ENCODE assay signal across 24 mouse cellular contexts in genomic region chr14:77642314-77642713, GRCm38 (mm10).
A peak's percentile ranks its signal among the peaks of the same experiment; 100 is the strongest.
DNase-seq lines count a peak whose midpoint lies in the region; ATAC-seq and TF ChIP-seq lines count a peak whose summit lies in the region.
"Had no signal": no experiment of that assay in that cellular context is flagged by ENCODE, and none has a peak within 500 bp of the region (broad histone marks: within the 10 kb centered on the region; RNA-seq: fewer than 3 reads in every experiment).

No protein-coding gene starts in this region.

- H3K27ac ChIP-seq in forebrain, embryonic 13.5 days = peak overlapping the region; percentile 31; the same call in 1 of the 2 replicates
- no peak overlapping the region for H3K27ac ChIP-seq in forebrain, embryonic 11.5 days (ENCODE audit: low read depth, low read length)
- 0 out of 2 replicates have a peak overlapping the region, but pooled peaks have one; percentile 35 for H3K27ac ChIP-seq in hindbrain, embryonic 14.5 days
- H3K27ac ChIP-seq in hindbrain, embryonic 11.5 days (ENCODE audit: low read depth, low read length) = no peak overlapping the region
- peak overlapping the region; percentile 35; the same call in 1 of the 2 replicates for H3K27ac ChIP-seq in forebrain, postnatal 0 days (ENCODE audit: low read depth, low read length)
- H3K27ac ChIP-seq: gastrocnemius, adult 2 months; heart, embryonic 15.5 days; hindbrain, embryonic 12.5 days had no signal

- peaks cover 34% of the 10 kb centered on the region for H3K4me1 ChIP-seq in forebrain, embryonic 13.5 days
- H3K4me1 ChIP-seq in forebrain, embryonic 11.5 days (replicated peaks; ENCODE audit: control insufficient read depth, insufficient read depth, low read length) = no peaks in the 10 kb centered on the region
- no peaks in the 10 kb centered on the region; the same call in 1 of the 2 replicates for H3K4me1 ChIP-seq in hindbrain, embryonic 14.5 days (replicated peaks; ENCODE audit: control insufficient read depth, insufficient read depth, low read length)
- H3K4me1 ChIP-seq in hindbrain, embryonic 11.5 days (replicated peaks; ENCODE audit: control insufficient read depth, insufficient read depth, low read length) = no peaks in the 10 kb centered on the region
- peaks cover 9% of the 10 kb centered on the region; the same call in 1 of the 2 replicates for H3K4me1 ChIP-seq in forebrain, postnatal 0 days (ENCODE audit: insufficient read depth)

- H3K4me3 ChIP-seq in forebrain, embryonic 13.5 days = no peak overlapping the region
- H3K4me3 ChIP-seq in forebrain, embryonic 11.5 days (ENCODE audit: low read depth, low read length) = no peak overlapping the region
- no peak overlapping the region for H3K4me3 ChIP-seq in hindbrain, embryonic 14.5 days (replicated peaks; ENCODE audit: low read length)
- H3K4me3 ChIP-seq in hindbrain, embryonic 11.5 days (ENCODE audit: low read depth, low read length) = no peak overlapping the region
- H3K4me3 ChIP-seq in forebrain, postnatal 0 days (ENCODE audit: low read depth, low read length) = no peak overlapping the region
- H3K4me3 ChIP-seq: gastrocnemius, adult 2 months; heart, embryonic 12.5 days; heart, embryonic 15.5 days; hindbrain, embryonic 12.5 days had no signal

- H3K4me2 ChIP-seq in forebrain, embryonic 13.5 days = no peak overlapping the region
- H3K4me2 ChIP-seq in forebrain, embryonic 11.5 days (ENCODE audit: low read depth, low read length, severe bottlenecking) = no peak overlapping the region
- no peak overlapping the region for H3K4me2 ChIP-seq in hindbrain, embryonic 14.5 days (replicated peaks)
- no peak overlapping the region for H3K4me2 ChIP-seq in hindbrain, embryonic 11.5 days (replicated peaks; ENCODE audit: low read depth, low read length)
- no peak overlapping the region for H3K4me2 ChIP-seq in forebrain, postnatal 0 days (ENCODE audit: low read depth)
- H3K4me2 ChIP-seq: heart, embryonic 12.5 days; heart, embryonic 15.5 days; hindbrain, embryonic 12.5 days had no signal

- 59% methylated on average over 6 of the region's 6 CpGs for WGBS in forebrain, embryonic 13.5 days
- WGBS in forebrain, embryonic 11.5 days = 80% methylated on average over 6 of the region's 6 CpGs
- WGBS in hindbrain, embryonic 14.5 days = 71% methylated on average over 6 of the region's 6 CpGs
- WGBS in hindbrain, embryonic 11.5 days = 87% methylated on average over 6 of the region's 6 CpGs
- WGBS in forebrain, postnatal 0 days = 33% methylated on average over 6 of the region's 6 CpGs

- no peaks in the 10 kb centered on the region for H3K27me3 ChIP-seq in forebrain, embryonic 13.5 days
- no peaks in the 10 kb centered on the region for H3K27me3 ChIP-seq in forebrain, embryonic 11.5 days (ENCODE audit: control insufficient read depth, insufficient read depth, low read length)
- no peaks in the 10 kb centered on the region for H3K27me3 ChIP-seq in hindbrain, embryonic 14.5 days (ENCODE audit: control insufficient read depth, insufficient read depth, low read length)
- no peaks in the 10 kb centered on the region for H3K27me3 ChIP-seq in hindbrain, embryonic 11.5 days (ENCODE audit: control insufficient read depth, insufficient read depth, low read length)
- H3K27me3 ChIP-seq in forebrain, postnatal 0 days (ENCODE audit: insufficient read depth, low read length) = no peaks in the 10 kb centered on the region
- H3K27me3 ChIP-seq: heart, embryonic 12.5 days; heart, embryonic 15.5 days; hindbrain, embryonic 12.5 days had no signal

- no peak for TF ChIP-seq CTCF in forebrain, postnatal 0 days (IDR thresholded peaks at IDR 0.05; ENCODE audit: low read depth)

- H3K9ac ChIP-seq in forebrain, embryonic 13.5 days = no peak overlapping the region
- no peak overlapping the region for H3K9ac ChIP-seq in forebrain, embryonic 11.5 days (ENCODE audit: low read length)
- peak overlapping the region; percentile 13; the same call in 1 of the 2 replicates for H3K9ac ChIP-seq in hindbrain, embryonic 14.5 days
- no peak overlapping the region for H3K9ac ChIP-seq in hindbrain, embryonic 11.5 days (ENCODE audit: low read depth, low read length)
- no peak overlapping the region for H3K9ac ChIP-seq in forebrain, postnatal 0 days
- H3K9ac ChIP-seq: heart, embryonic 12.5 days; heart, embryonic 15.5 days; hindbrain, embryonic 12.5 days had no signal

- H3K36me3 ChIP-seq in forebrain, embryonic 13.5 days (ENCODE audit: poor library complexity, severe bottlenecking) = no peaks in the 10 kb centered on the region
- no peaks in the 10 kb centered on the region for H3K36me3 ChIP-seq in forebrain, embryonic 11.5 days (ENCODE audit: control insufficient read depth, insufficient read depth, low read length)
- H3K36me3 ChIP-seq in hindbrain, embryonic 14.5 days (replicated peaks; ENCODE audit: control insufficient read depth, insufficient read depth) = no peaks in the 10 kb centered on the region
- H3K36me3 ChIP-seq in hindbrain, embryonic 11.5 days (ENCODE audit: control insufficient read depth, insufficient read depth, low read length) = no peaks in the 10 kb centered on the region
- no peaks in the 10 kb centered on the region for H3K36me3 ChIP-seq in forebrain, postnatal 0 days (ENCODE audit: insufficient read depth)
- H3K36me3 ChIP-seq: heart, embryonic 12.5 days; heart, embryonic 15.5 days; hindbrain, embryonic 12.5 days had no signal

- H3K9me3 ChIP-seq in forebrain, embryonic 13.5 days (replicated peaks) = no peaks in the 10 kb centered on the region
- H3K9me3 ChIP-seq in forebrain, embryonic 11.5 days (ENCODE audit: control insufficient read depth, low read length) = no peaks in the 10 kb centered on the region
- no peaks in the 10 kb centered on the region for H3K9me3 ChIP-seq in hindbrain, embryonic 14.5 days (ENCODE audit: control insufficient read depth, low read length)
- no peaks in the 10 kb centered on the region for H3K9me3 ChIP-seq in hindbrain, embryonic 11.5 days (ENCODE audit: control insufficient read depth, low read length)
- no peaks in the 10 kb centered on the region for H3K9me3 ChIP-seq in forebrain, postnatal 0 days (ENCODE audit: low read length)
- H3K9me3 ChIP-seq: heart, embryonic 12.5 days; heart, embryonic 15.5 days; hindbrain, embryonic 12.5 days had no signal

- no peak for DNase-seq in forebrain, embryonic 11.5 days (ENCODE audit: low spot score)
- DNase-seq in frontal cortex, postnatal 14 days (ENCODE audit: low spot score in 2 of 2) = no peak
- no peak for DNase-seq in hindbrain, embryonic 14.5 days (ENCODE audit: low spot score)
- no peak for DNase-seq in hindbrain, embryonic 11.5 days (ENCODE audit: low spot score)
- no peak for DNase-seq in forebrain, postnatal 0 days
- DNase-seq in lung, postnatal 4 days = no peak
- DNase-seq: adrenal gland, adult 8-10 months; adrenal gland, postnatal 25 days; cerebellum, adult 18-20 months; cerebellum, adult 9-10 months; cerebellum, postnatal 14 days; gastrocnemius, adult 2 months; gastrocnemius, postnatal 14 days; heart, adult 18-20 months; heart, postnatal 10 days; heart, postnatal 4 days; kidney, adult 2 months had no signal

- peak; percentile 48; the same call in 1 of the 2 replicates for ATAC-seq in forebrain, embryonic 13.5 days
- no peak for ATAC-seq in forebrain, embryonic 11.5 days (replicated peaks; ENCODE audit: low FRiP score)
- ATAC-seq in frontal cortex, adult (ENCODE audit: low TSS enrichment) = 0 out of 2 replicates have a peak, but pooled peaks have one; percentile 22
- no peak for ATAC-seq in hindbrain, embryonic 14.5 days (ENCODE audit: low FRiP score)
- no peak for ATAC-seq in hindbrain, embryonic 11.5 days (ENCODE audit: low FRiP score)
- peak; percentile 51 for ATAC-seq in forebrain, postnatal 0 days
- ATAC-seq: activated CD4-positive, CD25-positive, alpha-beta regulatory T cell, adult 4 months; intestine, postnatal 0 days had no signal

Comparison
In these comparisons a context has a peak if more than half of its experiments do, and no peak if none do; other contexts are left out.
1. ATAC-seq: peak in forebrain, embryonic 13.5 days (single experiment), frontal cortex, adult (single experiment) and forebrain, postnatal 0 days (single experiment); none in forebrain, embryonic 11.5 days (single experiment), hindbrain, embryonic 14.5 days (single experiment) and hindbrain, embryonic 11.5 days (single experiment).
2. H3K27ac ChIP-seq: peak in forebrain, embryonic 13.5 days (single experiment), hindbrain, embryonic 14.5 days (single experiment) and forebrain, postnatal 0 days (single experiment); none in forebrain, embryonic 11.5 days (single experiment) and hindbrain, embryonic 11.5 days (single experiment).